Mouse (Mus musculus) brain, embryonic 14.5 days (tissue): ENCODE results near the gene Tgfbrap1.

Source experiments
- CTCF ChIP-seq: fragments of 200-500 bp; IDR thresholded peaks from 2 replicates; pipeline ENCODE4 v1.5.1; 2012; ENCODE audit warnings: inconsistent platforms, mild to moderate bottlenecking, moderate library complexity, borderline replicate concordance; ENCODE audit not compliant: insufficient read depth, insufficient read length; ENCODE audit errors: extremely low read depth
- POLR2A ChIP-seq: fragments of 200-500 bp; IDR thresholded peaks from 2 replicates; pipeline ENCODE4 v1.6.1; 2012; ENCODE audit warnings: mild to moderate bottlenecking, inconsistent platforms, borderline replicate concordance; ENCODE audit not compliant: poor library complexity, insufficient read depth, insufficient read length, severe bottlenecking; ENCODE audit errors: extremely low read depth

GRCm38 (mm10) chr1:43010461-43010860 is 88.0 kb downstream of the Tgfbrap1 start:
- TF ChIP-seq POLR2A (no peak), CTCF (no peak)
